Mouse (Mus musculus) thymus, adult 2 months (tissue): ENCODE measurements around the gene Cry1.

ENCODE experiments used
- CTCF ChIP-seq: fragments of 200-500 bp; IDR thresholded peaks from 2 replicates; pipeline ENCODE4 v1.5.1; 2012; ENCODE audit warnings: mild to moderate bottlenecking, control low read depth, low read length, moderate library complexity, borderline replicate concordance; ENCODE audit not compliant: control insufficient read depth, poor library complexity, insufficient read depth; ENCODE audit errors: extremely low read depth
- POLR2A ChIP-seq: fragments of 200-500 bp; IDR thresholded peaks from 2 replicates; pipeline ENCODE4 v1.6.1; 2012; ENCODE audit warnings: mild to moderate bottlenecking, low read length, control low read depth, moderate library complexity; ENCODE audit not compliant: control insufficient read depth, poor library complexity, insufficient read depth; ENCODE audit errors: extremely low read depth

DNA sequence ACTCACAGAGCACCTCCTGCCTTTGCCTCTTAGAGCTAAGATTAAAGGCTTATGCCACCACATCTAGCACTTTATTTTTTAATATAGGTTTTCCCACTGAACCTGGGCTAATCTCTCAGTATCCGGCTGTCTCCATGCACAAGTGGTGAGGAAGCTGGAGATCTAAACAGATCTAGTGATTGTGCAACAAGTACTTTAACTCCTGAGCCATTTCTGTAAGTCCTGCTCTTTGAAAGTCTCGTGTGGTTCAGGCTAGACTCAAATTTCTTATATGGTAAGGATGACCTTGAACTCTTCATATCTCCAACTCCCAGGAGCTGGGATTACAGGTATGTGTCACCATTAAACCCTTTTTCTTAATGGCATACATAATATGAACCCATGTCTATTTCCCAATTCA lies 8.2 kb downstream of the Cry1 start:
- TF ChIP-seq CTCF (no peak), POLR2A (no peak)
